Mouse (Mus musculus): Measurements from ENCODE around the gene Tmed10. TPM values are rescaled to one million over a fixed set of nuclear protein-coding genes. Genes with fewer than 3 reads are reported as not detected.

Gene Tmed10
- 383 and 401 TPM in 2 replicates for polyA plus RNA-seq (2015; fragmentation: Nextera tagmentation; extraction: Ambion mirVana)

GRCm38 (mm10) chr12:85374561-85375272 is at the start of gene Tmed10:
TSS of gene Tmed10 (minus strand) at chr12:85374847.
- peak; percentile 93 for ATAC-seq (ENCODE audit: insufficient read depth, low FRiP score)
- Histone ChIP-seq H3K4me1 (ENCODE audit: control insufficient read depth, insufficient read depth, low read length) (peaks cover 11% of the 10 kb centered on the region; the same call in 1 of the 2 replicates), H3K9me3 (replicated peaks; ENCODE audit: control insufficient read depth, low read length) (no peaks in the 10 kb centered on the region), H3K4me2 (ENCODE audit: low read depth, low read length) (peak within 1 kb of the TSS; percentile 82), H3K27ac (ENCODE audit: low read length) (peak within 1 kb of the TSS; percentile 83), H3K4me3 (replicated peaks; ENCODE audit: low read length) (peak within 1 kb of the TSS; percentile 80), H3K36me3 (ENCODE audit: control insufficient read depth, insufficient read depth, low read length) (no peaks in the 10 kb centered on the region), H3K9ac (ENCODE audit: low read length) (peak within 1 kb of the TSS; percentile 94), H3K27me3 (ENCODE audit: control insufficient read depth, insufficient read depth, low read length) (no peaks in the 10 kb centered on the region)
- under 1% methylated on average over 36 of the region's 37 CpGs for WGBS

GRCm38 (mm10) chr12:85423236-85423635 is 48.6 kb upstream of the Tmed10 start:
- H3K36me3 ChIP-seq (ENCODE audit: control insufficient read depth, insufficient read depth, low read length), result no peaks in the 10 kb centered on the region
- ATAC-seq (ENCODE audit: insufficient read depth, low FRiP score), result no peak; the same call in 1 of the 2 replicates
- peaks cover 2% of the 10 kb centered on the region; the same call in 1 of the 2 replicates for H3K4me1 ChIP-seq (ENCODE audit: control insufficient read depth, insufficient read depth, low read length)
- H3K4me3 ChIP-seq (replicated peaks; ENCODE audit: low read length), result no peak overlapping the region
- no peaks in the 10 kb centered on the region for H3K9me3 ChIP-seq (replicated peaks; ENCODE audit: control insufficient read depth, low read length)
- H3K9ac ChIP-seq (ENCODE audit: low read length), result no peak overlapping the region
- no peaks in the 10 kb centered on the region for H3K27me3 ChIP-seq (ENCODE audit: control insufficient read depth, insufficient read depth, low read length)
- H3K27ac ChIP-seq (ENCODE audit: low read length), result no peak overlapping the region
- H3K4me2 ChIP-seq (ENCODE audit: low read depth, low read length), result no peak overlapping the region
- 77% methylated on average over 11 of the region's 11 CpGs for WGBS

DNA sequence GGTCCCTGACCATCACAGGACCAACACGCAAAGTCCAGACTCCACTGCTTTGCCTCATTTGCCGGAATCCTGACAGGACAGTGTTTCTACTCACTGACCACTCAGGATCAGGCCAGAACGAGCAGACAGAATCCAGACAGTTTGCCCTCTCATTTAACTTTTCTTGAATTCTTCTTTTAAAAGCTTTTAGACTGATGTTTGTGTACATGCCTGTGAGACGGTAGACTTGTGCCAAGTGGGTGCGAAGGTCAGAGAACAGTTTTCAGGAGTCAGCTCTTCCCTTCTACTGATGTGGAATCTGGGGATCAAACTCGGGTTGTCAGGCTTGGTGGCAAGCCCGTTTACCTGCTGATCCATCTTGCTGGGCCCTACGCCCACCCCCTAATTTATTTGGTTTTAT is 47.9 kb upstream of the Tmed10 start:
- no peak overlapping the region for H3K9ac ChIP-seq (ENCODE audit: low read length)
- H3K27ac ChIP-seq (ENCODE audit: low read length), result no peak overlapping the region
- H3K9me3 ChIP-seq (replicated peaks; ENCODE audit: control insufficient read depth, low read length), result no peaks in the 10 kb centered on the region
- H3K4me3 ChIP-seq (replicated peaks; ENCODE audit: low read length), result no peak overlapping the region
- no peak overlapping the region for H3K4me2 ChIP-seq (ENCODE audit: low read depth, low read length)
- WGBS, result 65% methylated on average over 8 of the region's 8 CpGs
- no peaks in the 10 kb centered on the region for H3K36me3 ChIP-seq (ENCODE audit: control insufficient read depth, insufficient read depth, low read length)
- no peaks in the 10 kb centered on the region for H3K27me3 ChIP-seq (ENCODE audit: control insufficient read depth, insufficient read depth, low read length)
- ATAC-seq (ENCODE audit: insufficient read depth, low FRiP score), result no peak
- H3K4me1 ChIP-seq (ENCODE audit: control insufficient read depth, insufficient read depth, low read length), result peaks cover 2% of the 10 kb centered on the region; the same call in 1 of the 2 replicates

DNA sequence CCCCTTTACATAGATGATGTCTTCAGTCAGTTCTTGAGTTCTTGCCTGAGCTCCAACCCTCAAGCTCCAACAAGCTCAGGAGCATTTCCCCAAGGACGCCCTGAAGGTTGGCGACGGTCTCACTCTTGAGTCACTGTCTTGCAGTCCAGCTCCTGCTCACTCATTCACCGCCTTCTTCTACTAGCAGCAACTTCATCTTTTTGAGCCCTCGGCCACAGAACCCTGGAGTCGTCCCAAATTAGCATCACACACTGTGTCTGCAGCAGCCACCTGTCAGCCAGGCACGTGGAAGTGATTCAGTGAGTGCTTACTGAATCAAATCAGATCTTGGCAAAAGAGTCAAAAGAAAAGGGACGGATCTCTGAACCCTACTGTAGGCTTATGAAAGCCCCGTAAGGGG is 46.3 kb upstream of the Tmed10 start:
- Histone ChIP-seq H3K4me3 (replicated peaks; ENCODE audit: low read length) (no peak overlapping the region), H3K27ac (ENCODE audit: low read length) (no peak overlapping the region), H3K4me2 (ENCODE audit: low read depth, low read length) (no peak overlapping the region), H3K4me1 (ENCODE audit: control insufficient read depth, insufficient read depth, low read length) (0 out of 2 replicates have a peak, but pooled peaks cover 2% of the 10 kb centered on the region), H3K27me3 (ENCODE audit: control insufficient read depth, insufficient read depth, low read length) (no peaks in the 10 kb centered on the region), H3K9me3 (replicated peaks; ENCODE audit: control insufficient read depth, low read length) (no peaks in the 10 kb centered on the region), H3K9ac (ENCODE audit: low read length) (no peak overlapping the region), H3K36me3 (ENCODE audit: control insufficient read depth, insufficient read depth, low read length) (no peaks in the 10 kb centered on the region)
- ATAC-seq (ENCODE audit: insufficient read depth, low FRiP score), result no peak
- 69% methylated on average over 9 of the region's 9 CpGs for WGBS

DNA sequence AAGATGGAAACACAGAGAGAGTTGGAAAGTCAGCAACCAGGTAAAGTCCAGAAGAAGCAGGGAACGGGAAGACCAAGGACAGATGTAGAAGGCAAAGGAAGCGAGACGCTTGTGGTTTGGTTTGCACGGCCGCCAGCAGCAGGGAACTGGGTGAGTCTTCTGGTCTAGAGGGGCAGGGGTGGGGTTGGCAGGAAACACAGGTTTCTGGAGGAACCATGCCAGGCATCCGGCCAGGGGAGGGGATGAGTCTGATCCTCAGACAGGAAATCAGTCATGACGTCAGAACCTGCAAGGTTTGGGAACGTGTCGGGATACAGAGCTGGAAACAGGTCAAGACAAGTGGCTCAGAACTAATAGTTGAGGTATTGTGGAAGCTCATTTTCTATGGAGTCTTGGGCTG is 43.2 kb upstream of the Tmed10 start:
- H3K4me2 ChIP-seq (ENCODE audit: low read depth, low read length), result no peak overlapping the region
- ATAC-seq (ENCODE audit: insufficient read depth, low FRiP score), result no peak

GRCm38 (mm10) chr12:85416298-85416697 is 41.7 kb upstream of the Tmed10 start:
- Histone ChIP-seq H3K9me3 (replicated peaks; ENCODE audit: control insufficient read depth, low read length) (peaks cover 8% of the 10 kb centered on the region), H3K27me3 (ENCODE audit: control insufficient read depth, insufficient read depth, low read length) (no peaks in the 10 kb centered on the region), H3K9ac (ENCODE audit: low read length) (no peak overlapping the region), H3K27ac (ENCODE audit: low read length) (no peak overlapping the region), H3K4me2 (ENCODE audit: low read depth, low read length) (no peak overlapping the region), H3K36me3 (ENCODE audit: control insufficient read depth, insufficient read depth, low read length) (no peaks in the 10 kb centered on the region), H3K4me3 (replicated peaks; ENCODE audit: low read length) (no peak overlapping the region), H3K4me1 (ENCODE audit: control insufficient read depth, insufficient read depth, low read length) (no peaks in the 10 kb centered on the region)
- WGBS, result 75% methylated on average over 5 of the region's 5 CpGs
- no peak for ATAC-seq (ENCODE audit: insufficient read depth, low FRiP score)

More for the DNA sequence above, 43.2 kb upstream of the Tmed10 start:
- Histone ChIP-seq H3K27ac (ENCODE audit: low read length) (peak overlapping the region; percentile 37; the same call in 1 of the 2 replicates), H3K9ac (ENCODE audit: low read length) (no peak overlapping the region), H3K36me3 (ENCODE audit: control insufficient read depth, insufficient read depth, low read length) (no peaks in the 10 kb centered on the region), H3K4me3 (replicated peaks; ENCODE audit: low read length) (no peak overlapping the region), H3K4me1 (ENCODE audit: control insufficient read depth, insufficient read depth, low read length) (no peaks in the 10 kb centered on the region), H3K27me3 (ENCODE audit: control insufficient read depth, insufficient read depth, low read length) (no peaks in the 10 kb centered on the region), H3K9me3 (replicated peaks; ENCODE audit: control insufficient read depth, low read length) (peaks cover 5% of the 10 kb centered on the region)
- 65% methylated on average over 9 of the region's 9 CpGs for WGBS

DNA sequence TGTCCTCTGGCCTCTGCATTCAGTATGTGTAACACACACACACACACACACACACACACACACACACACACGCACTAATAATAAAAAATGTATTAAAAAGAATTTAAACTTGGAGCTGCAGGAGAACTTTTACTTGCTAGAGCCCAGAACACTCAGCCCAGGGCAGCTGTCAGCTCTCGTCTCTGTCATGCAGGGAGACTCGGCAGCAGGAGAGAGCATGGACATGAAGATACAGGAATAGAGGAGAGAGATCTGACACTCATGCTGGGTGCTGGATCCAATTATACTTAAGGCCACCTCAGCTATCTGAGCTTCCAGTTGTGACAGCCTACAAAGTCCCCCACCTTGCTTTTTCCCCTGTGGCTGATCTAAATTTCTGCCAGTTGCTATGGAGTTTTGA is 41.2 kb upstream of the Tmed10 start:
- no peaks in the 10 kb centered on the region for H3K36me3 ChIP-seq (ENCODE audit: control insufficient read depth, insufficient read depth, low read length)
- no peaks in the 10 kb centered on the region for H3K27me3 ChIP-seq (ENCODE audit: control insufficient read depth, insufficient read depth, low read length)
- peaks cover 10% of the 10 kb centered on the region for H3K9me3 ChIP-seq (replicated peaks; ENCODE audit: control insufficient read depth, low read length)
- H3K27ac ChIP-seq (ENCODE audit: low read length), result no peak overlapping the region
- no peaks in the 10 kb centered on the region for H3K4me1 ChIP-seq (ENCODE audit: control insufficient read depth, insufficient read depth, low read length)
- no peak for ATAC-seq (ENCODE audit: insufficient read depth, low FRiP score)
- no peak overlapping the region for H3K4me3 ChIP-seq (replicated peaks; ENCODE audit: low read length)
- H3K9ac ChIP-seq (ENCODE audit: low read length), result no peak overlapping the region
- no peak overlapping the region for H3K4me2 ChIP-seq (ENCODE audit: low read depth, low read length)
- WGBS, result 87% methylated on average over 3 of the region's 3 CpGs

- Histone ChIP-seq H3K4me1 (ENCODE audit: control insufficient read depth, insufficient read depth, low read length) (no peaks in the 10 kb centered on the region), H3K9me3 (replicated peaks; ENCODE audit: control insufficient read depth, low read length) (peaks cover 10% of the 10 kb centered on the region), H3K9ac (ENCODE audit: low read length) (no peak overlapping the region), H3K36me3 (ENCODE audit: control insufficient read depth, insufficient read depth, low read length) (no peaks in the 10 kb centered on the region), H3K4me3 (replicated peaks; ENCODE audit: low read length) (no peak overlapping the region), H3K27me3 (ENCODE audit: control insufficient read depth, insufficient read depth, low read length) (no peaks in the 10 kb centered on the region), H3K4me2 (ENCODE audit: low read depth, low read length) (no peak overlapping the region), H3K27ac (ENCODE audit: low read length) (no peak overlapping the region)
- no peak for ATAC-seq (ENCODE audit: insufficient read depth, low FRiP score)
- WGBS, result 56% methylated on average over 2 of the region's 2 CpGs
These were observed 36.5 kb upstream of the Tmed10 start for GRCm38 (mm10) chr12:85411136-85411535.

DNA sequence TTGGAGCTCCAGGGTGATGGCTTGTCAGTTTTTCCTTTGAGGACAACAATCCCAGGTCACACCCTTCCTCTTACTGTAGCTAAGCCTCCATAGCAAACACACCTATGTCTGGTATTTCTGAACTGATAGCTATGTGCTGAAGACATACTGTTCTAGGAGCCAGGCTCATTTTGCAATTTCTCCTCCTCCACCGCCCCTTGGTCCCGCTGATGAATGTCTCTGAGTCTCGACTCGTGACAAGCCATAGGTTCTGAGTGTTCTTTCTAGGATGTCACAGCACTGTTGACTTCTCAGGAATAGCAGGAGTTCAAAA is 23.3 kb upstream of the Tmed10 start:
- Histone ChIP-seq H3K36me3 (ENCODE audit: control insufficient read depth, insufficient read depth, low read length) (no peaks in the 10 kb centered on the region), H3K4me3 (replicated peaks; ENCODE audit: low read length) (no peak overlapping the region), H3K27ac (ENCODE audit: low read length) (no peak overlapping the region), H3K9ac (ENCODE audit: low read length) (no peak overlapping the region), H3K27me3 (ENCODE audit: control insufficient read depth, insufficient read depth, low read length) (no peaks in the 10 kb centered on the region), H3K4me2 (ENCODE audit: low read depth, low read length) (0 out of 2 replicates have a peak overlapping the region, but pooled peaks have one; percentile 1), H3K4me1 (ENCODE audit: control insufficient read depth, insufficient read depth, low read length) (peaks cover 18% of the 10 kb centered on the region), H3K9me3 (replicated peaks; ENCODE audit: control insufficient read depth, low read length) (no peaks in the 10 kb centered on the region)
- 62% methylated on average over 4 of the region's 4 CpGs for WGBS
- ATAC-seq (ENCODE audit: insufficient read depth, low FRiP score), result peak; percentile 73

Measured in stomach, embryonic 16.5 days (tissue).